Mouse (Mus musculus) heart, adult 9 months (tissue): ENCODE results near the gene 1700029P11Rik.

ENCODE experiments used
- DNase-seq, 2 experiments: peaks; one replicate each; pipeline ENCODE4 v3.0.0; 2022; ENCODE audit warnings: low spot score in 2 of 2

Gene 1700029P11Rik

GRCm38 (mm10) chr15:82014745-82015391, 34.5 kb downstream of the 1700029P11Rik start:
- no peak for DNase-seq

DNA sequence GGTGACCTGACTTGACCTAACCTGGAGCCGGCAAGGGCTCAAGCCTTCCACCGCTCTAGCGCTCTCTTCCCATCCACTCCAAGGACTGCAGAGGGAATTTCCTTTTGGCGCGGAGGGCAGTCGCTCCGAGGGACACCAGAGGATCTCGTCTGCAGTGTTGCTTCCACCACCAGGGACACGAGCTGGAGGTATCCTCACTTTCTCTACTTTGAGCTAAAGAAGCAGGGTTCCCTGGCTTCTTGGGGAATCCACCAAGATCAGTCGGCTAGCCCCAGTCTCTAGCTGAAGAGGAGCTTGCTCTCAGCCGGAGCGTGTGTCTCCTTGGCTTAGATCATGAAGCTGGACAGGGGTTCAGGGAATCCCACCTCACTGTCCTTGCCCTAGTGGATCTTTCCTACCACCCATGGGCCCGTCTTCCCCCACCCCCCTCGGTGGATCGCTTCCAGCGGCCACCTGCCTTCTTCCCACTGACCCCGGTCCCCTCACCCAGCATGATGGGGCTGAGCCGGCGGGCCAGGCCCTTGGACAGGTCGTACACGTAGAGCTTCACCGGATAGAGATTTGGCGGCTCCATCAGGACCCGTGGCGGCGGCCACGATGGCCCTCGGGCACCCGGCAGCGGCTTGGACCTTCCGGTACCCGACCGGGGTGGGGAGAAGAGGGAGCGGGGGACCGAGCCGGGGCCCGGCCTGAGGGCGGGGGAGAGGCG, 35.2 kb downstream of the 1700029P11Rik start:
- DNase-seq, result peak in 1 of 2 experiments; percentile 21

DNA sequence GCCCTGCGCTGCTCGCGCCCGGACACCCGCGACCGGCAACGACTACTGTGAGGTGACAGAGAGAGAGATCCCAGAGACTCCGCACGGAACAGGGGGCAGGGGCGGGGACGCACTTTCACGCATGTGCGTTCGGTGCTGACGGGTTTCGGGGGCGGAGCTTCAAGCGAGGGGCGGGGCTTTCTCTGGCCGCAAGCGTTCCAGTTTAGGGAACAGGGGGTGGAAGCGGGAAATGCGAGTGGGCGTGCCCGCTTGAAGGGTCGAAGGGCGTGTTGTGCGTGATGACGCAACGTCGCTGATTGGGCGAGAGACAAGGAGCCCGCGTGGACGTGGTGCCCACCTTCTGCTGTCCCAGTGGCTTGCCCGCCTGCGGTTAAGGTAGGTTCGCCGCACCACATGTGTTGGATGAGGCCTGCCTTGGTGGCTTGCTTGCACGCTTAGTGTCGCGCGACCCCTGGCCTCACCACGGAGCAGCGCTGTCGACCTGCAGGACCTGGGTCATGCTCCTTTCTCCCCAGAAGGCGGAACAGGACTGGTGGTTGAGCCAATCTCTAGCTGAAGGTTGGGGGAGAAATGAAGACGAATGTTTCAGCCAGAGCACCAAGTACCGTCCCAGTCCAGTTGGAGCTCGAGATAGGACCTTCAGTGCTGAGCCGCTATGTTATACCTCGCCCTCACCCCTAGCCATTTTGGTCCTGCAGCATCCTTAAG, 35.9 kb downstream of the 1700029P11Rik start:
- peak; percentile 97 to 99 for DNase-seq

- DNase-seq, result no peak
Measured at GRCm38 (mm10) chr15:82016830-82017229, 36.5 kb downstream of the 1700029P11Rik start.

- DNase-seq, result no peak
Measured at GRCm38 (mm10) chr15:82017461-82017860, 37.1 kb downstream of the 1700029P11Rik start.

GRCm38 (mm10) chr15:82019288-82019687, 38.9 kb downstream of the 1700029P11Rik start:
- DNase-seq, result no peak

- DNase-seq, result no peak
Measured at GRCm38 (mm10) chr15:82022535-82023088, 42.3 kb downstream of the 1700029P11Rik start.

- DNase-seq, result no peak
Measured at GRCm38 (mm10) chr15:82023965-82024635, 43.8 kb downstream of the 1700029P11Rik start.

- DNase-seq, result no peak
Measured at GRCm38 (mm10) chr15:82027276-82027675, 46.9 kb downstream of the 1700029P11Rik start.

- no peak for DNase-seq
Measured at GRCm38 (mm10) chr15:82027726-82028125, 47.4 kb downstream of the 1700029P11Rik start.
